ENCODE assay signal across 8 mouse cellular contexts in the genomic region with DNA sequence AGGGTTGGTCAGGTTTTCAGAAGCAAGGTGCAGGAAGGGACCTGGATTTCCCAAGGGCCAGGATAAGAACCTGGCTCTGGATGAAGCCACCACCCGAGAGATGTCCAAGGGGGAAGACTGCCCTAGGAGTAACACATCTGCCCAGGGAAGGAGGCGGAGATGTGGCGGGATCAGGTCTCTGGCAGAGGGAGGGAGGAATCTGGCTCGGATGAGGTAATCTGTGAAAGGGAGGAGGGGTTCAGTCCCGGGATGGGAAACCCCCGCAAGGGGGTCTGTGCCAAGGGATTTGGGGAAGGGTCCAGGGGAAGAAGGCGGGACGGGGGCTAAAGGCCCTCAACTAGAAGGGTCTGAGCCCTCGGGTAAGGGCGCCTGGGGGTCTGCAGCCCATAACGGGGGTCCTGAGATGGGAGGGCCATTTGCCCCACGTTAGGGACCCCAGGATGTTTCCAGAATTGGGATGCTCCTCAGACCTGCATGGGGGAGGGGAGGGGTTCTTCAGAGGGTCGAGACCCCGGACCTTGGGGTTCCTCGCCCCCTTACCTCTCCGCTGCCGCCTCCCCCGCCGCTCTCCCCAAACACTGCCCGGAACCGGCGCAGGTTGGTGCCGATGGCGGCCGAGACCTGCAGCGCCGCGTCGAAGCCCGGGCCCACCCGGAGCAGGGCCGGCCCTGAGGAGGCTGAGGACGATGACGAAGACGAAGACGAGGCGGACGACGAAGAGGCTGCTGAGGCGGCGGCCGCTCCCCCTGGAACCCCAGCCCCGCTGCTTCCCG. TPM values are rescaled to one million over a fixed set of nuclear protein-coding genes. Genes with fewer than 3 reads are reported as not detected.
A peak's percentile ranks its signal among the peaks of the same experiment; 100 is the strongest.
DNase-seq lines count a peak whose midpoint lies in the region; ATAC-seq and TF ChIP-seq lines count a peak whose summit lies in the region.

No protein-coding gene starts in this region.

- no peak for TF ChIP-seq POLR2A in MEL (IDR thresholded peaks at IDR 0.05; ENCODE audit: control insufficient read depth in 1 of 2, insufficient read depth in 1 of 2, low read depth in 1 of 2, low read length in 2 of 2, poor library complexity in 1 of 2)
- no peak for TF ChIP-seq POLR2A in cortical plate, adult 2 months (IDR thresholded peaks at IDR 0.05; ENCODE audit: extremely low read depth, insufficient read depth, low read length)

- under 1% methylated on average over 39 of the region's 44 CpGs for WGBS in heart, embryonic 12.5 days
- WGBS in midbrain, embryonic 11.5 days = under 1% methylated on average over 40 of the region's 44 CpGs

- peaks cover 53% of the 10 kb centered on the region for H3K79me2 ChIP-seq in MEL (ENCODE audit: control insufficient read depth, insufficient read depth, low read length, poor library complexity)

- TF ChIP-seq RAD21 in MEL (IDR thresholded peaks at IDR 0.05; ENCODE audit: low read depth, low read length) = no peak

- DNase-seq in kidney, adult 11 months = peak; percentile 33
- DNase-seq in kidney, postnatal 14 days = no peak
- DNase-seq in MEL (ENCODE audit: low read depth, low spot score) = peak; percentile 29
- DNase-seq in layer of hippocampus, postnatal 10 days (ENCODE audit: low spot score in 2 of 2) = peak; percentile 36 to 50
- DNase-seq in midbrain, embryonic 11.5 days (ENCODE audit: low spot score, missing footprints) = peak; percentile 92
- DNase-seq in testis, postnatal 10 days (ENCODE audit: low spot score) = peak; percentile 65

- ATAC-seq in heart, embryonic 12.5 days (ENCODE audit: insufficient number of reproducible peaks, low FRiP score) = peak; percentile 27; the same call in 1 of the 2 replicates
- peak; percentile 10; the same call in 1 of the 2 replicates for ATAC-seq in midbrain, embryonic 11.5 days (ENCODE audit: low FRiP score)

- no peak for TF ChIP-seq EP300 in MEL (IDR thresholded peaks at IDR 0.05; ENCODE audit: low read depth in 1 of 2, low read length in 2 of 2)

- no peaks in the 10 kb centered on the region for H3K9me3 ChIP-seq in MEL (replicated peaks; ENCODE audit: insufficient read depth, low read length)
- no peaks in the 10 kb centered on the region for H3K9me3 ChIP-seq in heart, embryonic 12.5 days (replicated peaks)
- no peaks in the 10 kb centered on the region for H3K9me3 ChIP-seq in midbrain, embryonic 11.5 days (ENCODE audit: control insufficient read depth, low read length)

- peak overlapping the region; percentile 95 for H3K9ac ChIP-seq in MEL (ENCODE audit: control insufficient read depth, low read depth, low read length, poor library complexity, severe bottlenecking)
- peak overlapping the region; percentile 94 for H3K9ac ChIP-seq in heart, embryonic 12.5 days
- H3K9ac ChIP-seq in midbrain, embryonic 11.5 days (ENCODE audit: low read length) = peak overlapping the region; percentile 96

- no peak for TF ChIP-seq CTCF in MEL (IDR thresholded peaks at IDR 0.05 in 2 of 3, conservative IDR thresholded peaks at IDR 0.05 in 1 of 3; ENCODE audit: control insufficient read depth in 1 of 3, insufficient read depth in 1 of 3, low read depth in 2 of 3, low read length in 3 of 3, poor library complexity in 1 of 3, severe bottlenecking in 1 of 3)
- no peak for TF ChIP-seq CTCF in cortical plate, adult 2 months (IDR thresholded peaks at IDR 0.05; ENCODE audit: extremely low read depth, insufficient read depth, low read length)

- peak overlapping the region; percentile 88 to 97 for H3K4me3 ChIP-seq in MEL (ENCODE audit: control insufficient read depth in 1 of 2, insufficient read depth in 1 of 2, low read depth in 2 of 2, low read length in 2 of 2)
- peak overlapping the region; percentile 61 for H3K4me3 ChIP-seq in cortical plate, adult 2 months (ENCODE audit: insufficient read depth, low read length)
- H3K4me3 ChIP-seq in heart, embryonic 12.5 days = peak overlapping the region; percentile 87
- H3K4me3 ChIP-seq in midbrain, embryonic 11.5 days (ENCODE audit: low read depth, low read length) = peak overlapping the region; percentile 99

- peak overlapping the region; percentile 50 for H3K27ac ChIP-seq in MEL (ENCODE audit: control insufficient read depth, low read depth, low read length)
- H3K27ac ChIP-seq in cortical plate, adult 2 months (ENCODE audit: insufficient read depth, low read length) = peak overlapping the region; percentile 92
- H3K27ac ChIP-seq in heart, embryonic 12.5 days (ENCODE audit: poor library complexity, severe bottlenecking) = peak overlapping the region; percentile 96
- H3K27ac ChIP-seq in midbrain, embryonic 11.5 days (ENCODE audit: low read depth, low read length) = peak overlapping the region; percentile 83

- H3K36me3 ChIP-seq in MEL (ENCODE audit: control insufficient read depth in 1 of 2, insufficient read depth in 2 of 2, low read length in 2 of 2) = peaks cover 5 to 10% of the 10 kb centered on the region in 2 experiments
- 0 out of 2 replicates have a peak, but pooled peaks cover 4% of the 10 kb centered on the region for H3K36me3 ChIP-seq in heart, embryonic 12.5 days
- no peaks in the 10 kb centered on the region for H3K36me3 ChIP-seq in midbrain, embryonic 11.5 days (ENCODE audit: control insufficient read depth, insufficient read depth, low read length)

- peaks cover 0 to 1% of the 10 kb centered on the region in 2 experiments; a peak in 1 of 4 replicates for H3K27me3 ChIP-seq in MEL (ENCODE audit: control insufficient read depth in 1 of 2, insufficient read depth in 2 of 2, low read length in 2 of 2)
- no peaks in the 10 kb centered on the region for H3K27me3 ChIP-seq in heart, embryonic 12.5 days (replicated peaks)
- H3K27me3 ChIP-seq in midbrain, embryonic 11.5 days (ENCODE audit: control insufficient read depth, insufficient read depth, low read length) = no peaks in the 10 kb centered on the region

- peaks cover 2 to 9% of the 10 kb centered on the region in 2 experiments; a peak in 2 of 4 replicates for H3K4me1 ChIP-seq in MEL (ENCODE audit: control insufficient read depth in 1 of 2, insufficient read depth in 2 of 2, low read length in 2 of 2)
- H3K4me1 ChIP-seq in cortical plate, adult 2 months (ENCODE audit: control insufficient read depth, insufficient read depth, low read length) = peaks cover 12% of the 10 kb centered on the region
- H3K4me1 ChIP-seq in heart, embryonic 12.5 days (replicated peaks) = peaks cover 46% of the 10 kb centered on the region
- peaks cover 24% of the 10 kb centered on the region for H3K4me1 ChIP-seq in midbrain, embryonic 11.5 days (ENCODE audit: control insufficient read depth, insufficient read depth, low read length)

- peak overlapping the region; percentile 98 for H3K4me2 ChIP-seq in heart, embryonic 12.5 days
- H3K4me2 ChIP-seq in midbrain, embryonic 11.5 days = peak overlapping the region; percentile 97

TF ChIP-seq in MEL, 35 proteins besides CTCF, POLR2A, EP300 and RAD21:
- no peak for TF ChIP-seq HCFC1 (IDR thresholded peaks at IDR 0.05; ENCODE audit: low read depth, low read length)
- no peak for TF ChIP-seq TBP (IDR thresholded peaks at IDR 0.05; ENCODE audit: low read depth, low read length)
- TF ChIP-seq CHD1 (IDR thresholded peaks at IDR 0.05; ENCODE audit: low read depth, low read length) = 0 out of 2 replicates have a peak, but pooled peaks have one; percentile 47
- no peak for TF ChIP-seq MEF2A (IDR thresholded peaks at IDR 0.05; ENCODE audit: extremely low read depth, insufficient replicate concordance, low read depth, low read length, poor library complexity, severe bottlenecking)
- TF ChIP-seq MAZ (IDR thresholded peaks at IDR 0.05; ENCODE audit: low read depth, low read length) = no peak
- TF ChIP-seq BHLHE40 (IDR thresholded peaks at IDR 0.05; ENCODE audit: borderline replicate concordance, low read depth, low read length) = no peak
TF ChIP-seq in MEL: peak in this region for 1.

RNA-seq across cellular contexts. Expression of a gene that starts 0.6 kb away (rescaled TPM):
- total RNA-seq in MEL (2012; rRNA removed) = 4.7 and 6.2 TPM in 2 replicates
- 10 to 100 TPM; 11.7 to 27.3 TPM for polyA plus RNA-seq in MEL (2012; ENCODE audit: insufficient read depth in 1 of 2, insufficient read length in 2 of 2, low read depth in 1 of 2, low replicate concordance in 2 of 2, missing spikeins in 1 of 2)
- polyA plus RNA-seq in cortical plate, adult 2 months (2012; rRNA removed) = 28.3 and 28.6 TPM in 2 replicates
- 11.9 and 12.0 TPM in 2 replicates for polyA plus RNA-seq in heart, embryonic 12.5 days (2016; fragmentation: Nextera tagmentation; extraction: Ambion mirVana)
- total RNA-seq in layer of hippocampus, postnatal 10 days (2021) = 10 to 100 TPM; 50.5 to 54.6 TPM
- polyA plus RNA-seq in midbrain, embryonic 11.5 days (2014; fragmentation: Nextera tagmentation; extraction: Ambion mirVana) = 14.0 and 19.4 TPM in 2 replicates

RNA-seq across cellular contexts. Expression of a gene that starts 40.0 kb away (rescaled TPM):
- 719 and 722 TPM in 2 replicates for total RNA-seq in MEL (2012; rRNA removed)
- polyA plus RNA-seq in MEL (2012; ENCODE audit: insufficient read depth in 1 of 2, insufficient read length in 2 of 2, low read depth in 1 of 2, low replicate concordance in 2 of 2, missing spikeins in 1 of 2) = 100 to 1,000 TPM in 1 of 2 experiments, not detected in 1; 320 TPM
- polyA plus RNA-seq in cortical plate, adult 2 months (2012; rRNA removed) = 755 and 827 TPM in 2 replicates
- 924 and 963 TPM in 2 replicates for polyA plus RNA-seq in heart, embryonic 12.5 days (2016; fragmentation: Nextera tagmentation; extraction: Ambion mirVana)
- 100 to 1,000 TPM; 394 to 460 TPM for total RNA-seq in layer of hippocampus, postnatal 10 days (2021)
- polyA plus RNA-seq in midbrain, embryonic 11.5 days (2014; fragmentation: Nextera tagmentation; extraction: Ambion mirVana) = 574 and 619 TPM in 2 replicates
